Comparison of ENCODE assay signal across 15 mouse cellular contexts in the genomic region with DNA sequence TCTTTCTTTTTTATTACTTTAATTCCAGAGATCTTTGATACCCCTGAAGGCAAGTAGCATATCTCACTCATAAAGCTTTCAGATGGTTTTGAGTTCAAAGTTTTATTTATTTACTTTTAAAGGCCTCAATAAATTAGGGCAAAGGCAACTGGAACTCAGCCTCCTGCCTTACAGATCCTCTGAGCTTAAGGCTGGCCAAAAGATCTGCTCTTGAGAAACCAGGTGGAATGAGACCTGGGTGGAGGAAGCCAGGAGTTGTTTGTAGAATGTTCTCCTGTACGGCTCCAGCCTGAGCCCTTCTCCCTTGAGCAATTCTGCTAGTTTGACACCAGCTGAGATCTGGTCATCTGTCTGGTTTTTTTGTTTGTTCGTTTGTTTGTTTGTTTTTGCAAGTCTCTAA. TPM values are rescaled to one million over a fixed set of nuclear protein-coding genes. Genes with fewer than 3 reads are reported as not detected.
DNase-seq lines count a peak whose midpoint lies in the region; ATAC-seq and TF ChIP-seq lines count a peak whose summit lies in the region.
"Had no signal": no experiment of that assay in that cellular context is flagged by ENCODE, and none has a peak within 500 bp of the region (broad histone marks: within the 10 kb centered on the region; RNA-seq: fewer than 3 reads in every experiment).

No protein-coding gene starts in this region.

- WGBS in lung, adult 2 months: 50% methylated on average over 2 of the region's 2 CpGs
- WGBS in stomach, embryonic 15.5 days: 43% methylated on average over 2 of the region's 2 CpGs
- WGBS in forebrain, embryonic 11.5 days: 74% methylated on average over 2 of the region's 2 CpGs

- H3K4me1 ChIP-seq in lung, adult 2 months (ENCODE audit: control insufficient read depth, insufficient read depth, low read length): peaks cover 14% of the 10 kb centered on the region
- H3K4me1 ChIP-seq in stomach, embryonic 15.5 days: peaks cover 26% of the 10 kb centered on the region
- H3K4me1 ChIP-seq in forebrain, embryonic 11.5 days (replicated peaks; ENCODE audit: control insufficient read depth, insufficient read depth, low read length): peaks cover 8% of the 10 kb centered on the region; the same call in 1 of the 2 replicates

- TF ChIP-seq POLR2A in lung, adult 2 months (IDR thresholded peaks at IDR 0.05; ENCODE audit: borderline replicate concordance, extremely low read depth, low read depth, low read length): no peak

- TF ChIP-seq CTCF in lung, adult 2 months (IDR thresholded peaks at IDR 0.05; ENCODE audit: insufficient read depth, low read length): no peak

- H3K27ac ChIP-seq in stomach, embryonic 15.5 days: peak overlapping the region; percentile 54; the same call in 1 of the 2 replicates
- H3K27ac ChIP-seq in forebrain, embryonic 11.5 days (ENCODE audit: low read depth, low read length): no peak overlapping the region
- H3K27ac ChIP-seq: hindbrain, embryonic 12.5 days; liver, embryonic 13.5 days; midbrain, embryonic 13.5 days had no signal

- H3K4me2 ChIP-seq in stomach, embryonic 15.5 days: no peak overlapping the region
- H3K4me2 ChIP-seq in forebrain, embryonic 11.5 days (ENCODE audit: low read depth, low read length, severe bottlenecking): no peak overlapping the region

- H3K9ac ChIP-seq in stomach, embryonic 15.5 days: no peak overlapping the region
- H3K9ac ChIP-seq in forebrain, embryonic 11.5 days (ENCODE audit: low read length): no peak overlapping the region
- H3K9ac ChIP-seq: hindbrain, embryonic 12.5 days; liver, embryonic 13.5 days; midbrain, embryonic 13.5 days had no signal

- H3K4me3 ChIP-seq in lung, adult 2 months (replicated peaks; ENCODE audit: extremely low read depth, low read depth, low read length): no peak overlapping the region
- no peak overlapping the region for H3K4me3 ChIP-seq in stomach, embryonic 15.5 days (replicated peaks)
- no peak overlapping the region for H3K4me3 ChIP-seq in forebrain, embryonic 11.5 days (ENCODE audit: low read depth, low read length)
- H3K4me3 ChIP-seq: embryonic facial prominence, embryonic 13.5 days; hindbrain, embryonic 12.5 days; liver, embryonic 13.5 days; midbrain, embryonic 13.5 days had no signal

- DNase-seq in lung, adult 18-20 months: peak; percentile 53 to 65
- DNase-seq in lung, adult 2 months: no peak
- DNase-seq in kidney, adult 18-20 months: peak; percentile 48
- peak; percentile 46 to 65 for DNase-seq in kidney, postnatal 36 days
- no peak for DNase-seq in forebrain, embryonic 11.5 days (ENCODE audit: low spot score)
- DNase-seq in retina, postnatal 1 day: no peak
- no peak for DNase-seq in T-cell, adult 2 months (ENCODE audit: low spot score)
- DNase-seq: gastrocnemius, postnatal 14 days; liver, embryonic 13.5 days; thymus, postnatal 14 days had no signal

- H3K36me3 ChIP-seq in stomach, embryonic 15.5 days: no peaks in the 10 kb centered on the region
- H3K36me3 ChIP-seq in forebrain, embryonic 11.5 days (ENCODE audit: control insufficient read depth, insufficient read depth, low read length): no peaks in the 10 kb centered on the region
- H3K36me3 ChIP-seq: embryonic facial prominence, embryonic 13.5 days; hindbrain, embryonic 12.5 days; liver, embryonic 13.5 days; midbrain, embryonic 13.5 days had no signal

- no peaks in the 10 kb centered on the region for H3K9me3 ChIP-seq in stomach, embryonic 15.5 days
- H3K9me3 ChIP-seq in forebrain, embryonic 11.5 days (ENCODE audit: control insufficient read depth, low read length): no peaks in the 10 kb centered on the region
- H3K9me3 ChIP-seq: embryonic facial prominence, embryonic 13.5 days; hindbrain, embryonic 12.5 days; liver, embryonic 13.5 days; midbrain, embryonic 13.5 days had no signal

- no peaks in the 10 kb centered on the region for H3K27me3 ChIP-seq in stomach, embryonic 15.5 days (replicated peaks)
- no peaks in the 10 kb centered on the region; the same call in 1 of the 2 replicates for H3K27me3 ChIP-seq in forebrain, embryonic 11.5 days (ENCODE audit: control insufficient read depth, insufficient read depth, low read length)
- H3K27me3 ChIP-seq: embryonic facial prominence, embryonic 13.5 days had no signal

- no peak for ATAC-seq in stomach, embryonic 15.5 days (ENCODE audit: insufficient read depth, low FRiP score, low read depth)
- no peak for ATAC-seq in forebrain, embryonic 11.5 days (replicated peaks; ENCODE audit: low FRiP score)
- ATAC-seq: forebrain, embryonic 16.5 days; midbrain, embryonic 13.5 days had no signal

RNA-seq across cellular contexts. Expression of gene Arid1b, which starts 46.7 kb away (rescaled TPM):
- polyA plus RNA-seq in lung, adult 2 months (2012; rRNA removed): 60.1 and 60.4 TPM in 2 replicates
- 11.2 and 11.4 TPM in 2 replicates for polyA plus RNA-seq in stomach, embryonic 15.5 days (2015; fragmentation: Nextera tagmentation; extraction: Ambion mirVana)
- polyA plus RNA-seq in forebrain, embryonic 11.5 days (2014; fragmentation: Nextera tagmentation; extraction: Ambion mirVana): 15.5 and 16.3 TPM in 2 replicates

Comparison
In these comparisons a context has a peak if more than half of its experiments do, and no peak if none do; other contexts are left out.
1. DNase-seq: peak in lung, adult 18-20 months (2 of 2), kidney, adult 18-20 months (single experiment) and kidney, postnatal 36 days (2 of 2); none in lung, adult 2 months (single experiment), forebrain, embryonic 11.5 days (single experiment), retina, postnatal 1 day (single experiment) and T-cell, adult 2 months (single experiment).